Mouse (Mus musculus): ENCODE measurements around the gene Pip4p1. TPM values are rescaled to one million over a fixed set of nuclear protein-coding genes. Genes with fewer than 3 reads are reported as not detected.
"Not testable (repeated sequence)": the region's sequence is repeated elsewhere in the genome, so short reads cannot be mapped to it uniquely, and the experiment has no call there.

Pip4p1 gene
- 74.0 and 135 TPM in 2 replicates for polyA plus RNA-seq (2012)

- no peak for TF ChIP-seq GATA1 (IDR thresholded peaks at IDR 0.05; ENCODE audit: low read length)
Observed at GRCm38 (mm10) chr14:50930754-50931492, at the start of gene Pip4p1, which contains the start of gene Pnp. Gene Pip4p1 (minus strand): TSS chr14:50930856. Gene Pnp (plus strand): TSS chr14:50931082.

GRCm38 (mm10) chr14:50979631-50980030, 49.0 kb upstream of the Pip4p1 start:
- TF ChIP-seq GATA1 (IDR thresholded peaks at IDR 0.05; ENCODE audit: low read length), result no peak

DNA sequence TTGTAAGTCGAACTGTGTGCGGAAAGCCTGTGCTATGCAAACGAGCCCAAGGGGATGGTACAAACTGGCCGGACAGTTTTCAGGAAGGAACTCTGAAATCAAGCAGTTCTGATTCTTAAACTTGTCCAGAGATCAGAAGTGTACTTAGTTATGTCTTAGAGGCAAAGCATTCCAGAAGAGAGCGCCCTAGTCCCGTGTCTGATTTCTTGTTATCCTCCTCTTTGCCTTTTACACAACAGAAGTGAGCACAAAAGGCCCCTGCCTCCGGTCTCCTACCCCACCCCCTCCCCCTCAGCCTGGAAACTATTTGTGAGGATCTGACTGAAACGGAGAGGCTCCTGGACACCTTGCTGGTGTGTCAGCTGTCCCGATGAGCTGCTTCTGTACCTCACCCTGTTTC, 46.0 kb upstream of the Pip4p1 start:
- no peak for TF ChIP-seq GATA1 (IDR thresholded peaks at IDR 0.05; ENCODE audit: low read length)

GRCm38 (mm10) chr14:50975001-50975400, 44.3 kb upstream of the Pip4p1 start:
- TF ChIP-seq GATA1 (IDR thresholded peaks at IDR 0.05; ENCODE audit: low read length), result no peak

DNA sequence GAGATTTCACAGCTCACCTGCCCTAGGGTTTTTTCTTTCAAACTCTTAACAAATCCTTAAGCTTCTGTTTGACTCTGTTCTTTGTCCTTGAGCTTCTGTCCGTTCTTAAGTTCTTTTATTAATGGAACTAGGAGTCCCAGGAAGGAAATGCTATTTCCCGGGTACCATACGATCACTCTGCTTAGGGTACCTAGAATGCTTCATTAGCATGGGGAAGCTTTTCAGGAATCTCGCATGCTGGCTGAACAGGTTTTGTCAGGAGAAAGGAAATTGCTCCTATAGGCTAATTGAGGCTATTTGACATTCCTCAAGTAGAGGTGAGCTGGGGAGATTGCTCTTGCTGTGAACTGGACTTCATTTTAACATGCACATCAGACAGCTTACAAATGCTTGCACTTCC, 43.0 kb upstream of the Pip4p1 start:
- no peak for TF ChIP-seq GATA1 (IDR thresholded peaks at IDR 0.05; ENCODE audit: low read length)

DNA sequence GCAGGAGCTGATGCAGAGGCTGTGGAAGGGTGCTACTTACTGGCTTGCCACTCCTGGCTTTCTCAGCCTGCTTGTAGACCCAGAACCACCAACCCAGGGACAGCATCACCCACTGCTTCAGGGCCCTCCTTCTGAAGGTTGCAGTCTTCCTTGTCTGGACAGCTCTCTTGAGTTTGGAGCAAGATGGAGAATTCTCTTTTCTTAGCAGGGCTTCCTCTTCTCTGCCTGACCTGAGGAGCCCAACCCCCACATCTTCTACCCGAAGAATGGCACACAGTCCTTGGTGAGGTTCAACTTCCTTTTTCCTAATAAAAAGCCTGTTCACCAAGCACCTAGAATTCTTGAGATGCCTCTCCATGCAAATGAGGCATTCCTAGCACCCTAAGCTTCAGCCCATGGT, 40.2 kb upstream of the Pip4p1 start:
- TF ChIP-seq GATA1 (IDR thresholded peaks at IDR 0.05; ENCODE audit: low read length), result no peak

DNA sequence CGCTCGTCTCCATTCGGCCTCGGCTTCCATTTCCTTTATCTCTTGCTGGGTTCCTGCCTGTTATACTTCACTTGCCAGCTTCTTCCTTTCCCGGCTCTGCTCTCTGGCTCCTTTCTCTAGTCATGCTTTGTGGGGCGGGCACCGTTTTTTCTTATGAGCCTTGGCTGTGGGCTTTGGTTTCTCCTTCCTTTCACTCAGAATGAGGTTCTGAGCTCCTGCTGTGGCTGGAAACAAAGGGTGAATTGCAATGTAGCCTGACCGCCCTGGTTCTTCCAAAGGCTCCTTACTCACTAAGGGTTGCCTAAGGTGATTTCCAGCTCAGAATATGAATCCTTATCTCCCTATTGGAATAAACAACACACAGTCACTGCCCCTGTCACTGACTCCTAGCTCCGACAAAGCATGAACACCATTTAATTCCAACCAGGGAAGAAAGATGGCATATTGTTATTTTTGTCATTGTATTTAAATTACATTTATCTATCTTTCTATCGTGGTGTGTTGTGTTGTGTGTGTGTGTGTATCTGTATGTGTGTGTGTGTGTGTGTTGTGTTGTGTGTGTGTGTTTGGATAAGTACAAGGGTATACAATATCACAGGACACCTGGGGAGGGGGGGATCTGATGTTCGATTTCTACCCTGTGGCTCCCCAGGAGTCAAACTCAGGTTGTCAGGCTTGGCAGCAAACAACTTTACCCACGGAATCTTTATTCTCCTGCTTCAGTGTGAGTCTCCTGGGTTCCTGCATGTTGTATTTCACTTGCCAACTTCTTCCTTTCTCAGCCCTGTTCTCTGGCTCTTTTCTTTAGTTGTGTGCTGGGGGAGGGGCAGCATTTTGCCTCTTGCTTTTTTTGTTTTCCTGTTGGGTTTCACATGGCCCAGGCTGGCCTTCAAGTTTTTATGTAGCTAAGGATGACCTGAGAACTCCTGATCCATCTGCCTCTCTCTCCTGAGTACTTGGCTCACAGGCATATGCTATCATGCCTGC, 39.2 kb upstream of the Pip4p1 start:
- TF ChIP-seq GATA1 (IDR thresholded peaks at IDR 0.05; ENCODE audit: low read length), result no peak

DNA sequence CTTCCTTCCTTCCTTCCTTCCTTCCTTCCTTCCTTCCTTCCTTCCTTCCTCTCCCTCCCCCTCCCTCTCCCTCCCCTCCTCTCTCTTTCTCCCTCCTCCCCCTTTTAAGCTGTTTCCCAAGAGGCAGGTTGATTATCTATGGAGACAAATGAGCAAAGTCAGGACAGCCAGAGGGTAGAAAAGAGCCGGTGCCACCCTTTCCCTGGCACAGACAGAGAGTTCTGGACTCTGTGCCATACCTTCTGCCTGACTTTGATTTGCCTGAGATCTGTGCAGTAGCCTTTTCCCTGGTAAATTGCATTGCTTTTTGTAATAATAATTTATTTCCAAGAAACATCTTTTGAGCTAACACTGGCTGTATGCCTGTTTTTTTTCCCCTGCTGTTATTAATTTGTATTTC, 38.4 kb upstream of the Pip4p1 start:
- no peak for TF ChIP-seq GATA1 (IDR thresholded peaks at IDR 0.05; ENCODE audit: low read length)

GRCm38 (mm10) chr14:50968216-50968980, 37.7 kb upstream of the Pip4p1 start:
- no peak for TF ChIP-seq GATA1 (IDR thresholded peaks at IDR 0.05; ENCODE audit: low read length)

DNA sequence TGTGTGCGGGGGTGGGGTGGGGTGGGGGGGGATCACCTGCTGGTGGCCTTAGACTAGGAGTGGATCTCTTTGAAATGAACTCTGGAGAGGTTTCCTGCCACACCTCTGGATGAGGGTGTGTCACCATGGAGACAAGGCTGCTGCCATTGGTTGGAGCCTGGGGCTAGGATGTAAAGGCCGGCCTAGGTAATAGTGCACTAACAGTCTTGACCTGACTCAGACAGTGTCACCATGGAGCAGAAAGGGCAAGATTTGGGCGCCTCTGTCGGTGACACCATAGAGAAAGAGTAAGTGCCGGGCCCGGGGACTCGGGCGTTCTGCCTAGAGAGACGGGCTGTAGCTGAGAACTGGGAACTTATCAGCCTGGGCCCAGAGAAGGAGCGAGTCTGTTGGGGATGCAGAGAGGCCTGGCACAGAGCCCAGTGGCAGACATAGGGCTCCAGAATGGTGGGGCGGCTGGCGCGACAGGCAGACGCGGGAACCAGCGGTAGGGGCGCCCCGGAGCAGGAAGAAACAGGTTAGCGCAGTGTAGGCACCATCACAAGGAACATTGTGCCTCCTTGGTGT, 25.4 kb upstream of the Pip4p1 start, which contains the start of gene Pnp2:
Pnp2 (plus strand) TSS at position 51 of the 567 bp plus-strand sequence.
- TF ChIP-seq GATA1 (IDR thresholded peaks at IDR 0.05; ENCODE audit: low read length), result not testable (repeated sequence)

- TF ChIP-seq GATA1 (IDR thresholded peaks at IDR 0.05; ENCODE audit: low read length), result no peak
Observed at GRCm38 (mm10) chr14:50955487-50955886, 24.8 kb upstream of the Pip4p1 start.

DNA sequence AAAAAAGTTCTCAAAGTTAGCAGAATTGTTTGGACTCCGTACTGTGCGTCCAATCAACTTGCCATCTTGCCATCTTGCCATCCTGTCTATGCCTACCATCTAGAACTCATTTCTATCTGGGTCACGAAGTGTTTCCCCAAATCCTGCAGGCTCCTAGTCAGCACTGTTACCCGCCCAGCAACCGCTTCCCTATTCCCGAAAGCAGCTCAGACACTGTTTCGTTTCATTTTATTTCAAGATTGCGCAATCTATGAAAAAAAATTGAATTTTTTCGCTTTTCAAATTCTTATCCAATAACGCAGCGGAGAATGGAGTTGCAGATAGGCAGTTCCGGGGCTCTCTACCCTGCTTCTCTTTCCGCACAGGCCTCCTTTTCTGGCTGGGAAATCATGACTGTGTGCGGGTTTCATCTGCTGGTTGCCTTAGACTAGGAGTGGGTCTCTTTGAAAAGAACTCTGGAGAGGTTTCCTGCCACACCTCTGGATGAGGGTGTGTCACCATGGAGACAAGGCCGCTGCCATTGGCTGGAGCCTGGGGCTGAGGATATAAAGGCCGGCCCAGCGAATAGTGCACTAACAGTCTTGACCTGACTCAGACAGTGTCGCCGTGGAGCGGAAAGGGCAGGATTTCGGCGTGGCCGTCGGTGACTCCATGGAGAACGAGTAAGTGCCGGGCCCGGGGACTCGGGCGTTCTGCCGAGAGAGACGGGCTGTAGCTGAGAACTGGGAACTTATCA, 13.4 kb upstream of the Pip4p1 start, which contains the start of gene Gm49342:
Gm49342 (plus strand) TSS at position 586 of the 736 bp plus-strand sequence.
- TF ChIP-seq GATA1 (IDR thresholded peaks at IDR 0.05; ENCODE audit: low read length), result no peak

- no peak for TF ChIP-seq GATA1 (IDR thresholded peaks at IDR 0.05; ENCODE audit: low read length)
Observed at GRCm38 (mm10) chr14:50938940-50939339, 8.3 kb upstream of the Pip4p1 start.
